Mouse (Mus musculus): ENCODE measurements around the gene Haus4. TPM values are rescaled to one million over a fixed set of nuclear protein-coding genes. Genes with fewer than 3 reads are reported as not detected.

Haus4 gene
- polyA plus RNA-seq, 1 experiment from 2014 or later: 58.1 TPM

DNA sequence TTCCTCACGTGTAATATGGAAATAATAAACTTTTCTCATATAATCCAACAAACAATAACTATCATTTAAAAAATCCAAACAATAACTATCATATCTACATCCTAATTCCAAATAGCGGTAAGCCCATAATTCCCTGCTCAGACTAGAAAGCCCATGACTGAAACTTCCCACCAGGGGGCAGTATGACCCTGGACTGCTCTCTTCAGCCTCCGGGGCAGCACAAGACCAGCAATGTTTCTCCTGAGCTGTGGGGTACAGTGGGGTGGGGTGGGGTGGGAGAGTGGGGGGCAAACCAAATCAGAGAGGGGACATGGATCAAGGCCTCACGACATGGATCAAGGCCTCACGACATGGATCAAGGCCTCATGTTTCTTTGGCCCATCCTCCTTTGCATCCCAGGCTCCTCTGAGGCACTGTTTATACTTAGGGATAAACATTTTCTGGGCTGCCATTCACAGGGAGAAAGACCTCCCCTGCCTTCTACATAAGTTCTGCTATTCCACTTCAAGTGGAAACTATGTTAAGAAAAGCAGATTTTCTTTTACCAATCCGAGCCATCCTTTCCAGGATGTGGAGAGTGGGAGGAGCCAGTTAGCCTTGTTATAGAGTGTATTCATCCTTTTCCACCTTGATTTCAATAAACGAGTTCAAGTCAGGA lies 29.4 kb upstream of the Haus4 start:
- Histone ChIP-seq H3K4me3 (replicated peaks) (no peak overlapping the region), H3K4me2 (no peak overlapping the region), H3K36me3 (peaks cover 51% of the 10 kb centered on the region), H3K9me3 (no peaks in the 10 kb centered on the region), H3K4me1 (replicated peaks) (no peaks in the 10 kb centered on the region), H3K27ac (no peak overlapping the region), H3K9ac (replicated peaks) (no peak overlapping the region), H3K27me3 (no peaks in the 10 kb centered on the region)
- ATAC-seq (ENCODE audit: insufficient number of reproducible peaks, insufficient read depth, low FRiP score, low TSS enrichment, low read depth): no peak
- WGBS: 51% methylated on average over 7 of the region's 7 CpGs

GRCm38 (mm10) chr14:54582536-54582935 lies 28.1 kb upstream of the Haus4 start:
- no peak for ATAC-seq (ENCODE audit: insufficient number of reproducible peaks, insufficient read depth, low FRiP score, low TSS enrichment, low read depth)
- WGBS: 90% methylated on average over 9 of the region's 9 CpGs
- H3K9ac ChIP-seq (replicated peaks): no peak overlapping the region
- H3K9me3 ChIP-seq: no peaks in the 10 kb centered on the region
- H3K4me2 ChIP-seq: no peak overlapping the region
- H3K36me3 ChIP-seq: peaks cover 49% of the 10 kb centered on the region
- no peak overlapping the region for H3K4me3 ChIP-seq (replicated peaks)
- H3K27me3 ChIP-seq: no peaks in the 10 kb centered on the region
- no peak overlapping the region for H3K27ac ChIP-seq
- 0 out of 2 replicates have a peak, but pooled peaks cover 6% of the 10 kb centered on the region for H3K4me1 ChIP-seq (replicated peaks)

- Histone ChIP-seq H3K36me3 (peaks cover 24% of the 10 kb centered on the region), H3K27ac (no peak overlapping the region), H3K4me2 (no peak overlapping the region), H3K9me3 (no peaks in the 10 kb centered on the region), H3K4me1 (replicated peaks) (peaks cover 10% of the 10 kb centered on the region), H3K27me3 (no peaks in the 10 kb centered on the region), H3K4me3 (replicated peaks) (no peak overlapping the region), H3K9ac (replicated peaks) (no peak overlapping the region)
- 77% methylated on average over 7 of the region's 7 CpGs for WGBS
- no peak for ATAC-seq (ENCODE audit: insufficient number of reproducible peaks, insufficient read depth, low FRiP score, low TSS enrichment, low read depth)
Observed at GRCm38 (mm10) chr14:54579638-54580037, 25.2 kb upstream of the Haus4 start.

GRCm38 (mm10) chr14:54578063-54578462 lies 23.6 kb upstream of the Haus4 start:
- Histone ChIP-seq H3K4me3 (replicated peaks) (peak overlapping the region; percentile 99), H3K27ac (peak overlapping the region; percentile 96), H3K27me3 (no peaks in the 10 kb centered on the region), H3K4me2 (peak overlapping the region; percentile 85), H3K36me3 (peaks cover 25% of the 10 kb centered on the region), H3K9me3 (no peaks in the 10 kb centered on the region), H3K4me1 (replicated peaks) (peaks cover 25% of the 10 kb centered on the region), H3K9ac (replicated peaks) (peak overlapping the region; percentile 97)
- ATAC-seq (ENCODE audit: insufficient number of reproducible peaks, insufficient read depth, low FRiP score, low TSS enrichment, low read depth): no peak
- WGBS: under 1% methylated on average over 10 of the region's 10 CpGs

DNA sequence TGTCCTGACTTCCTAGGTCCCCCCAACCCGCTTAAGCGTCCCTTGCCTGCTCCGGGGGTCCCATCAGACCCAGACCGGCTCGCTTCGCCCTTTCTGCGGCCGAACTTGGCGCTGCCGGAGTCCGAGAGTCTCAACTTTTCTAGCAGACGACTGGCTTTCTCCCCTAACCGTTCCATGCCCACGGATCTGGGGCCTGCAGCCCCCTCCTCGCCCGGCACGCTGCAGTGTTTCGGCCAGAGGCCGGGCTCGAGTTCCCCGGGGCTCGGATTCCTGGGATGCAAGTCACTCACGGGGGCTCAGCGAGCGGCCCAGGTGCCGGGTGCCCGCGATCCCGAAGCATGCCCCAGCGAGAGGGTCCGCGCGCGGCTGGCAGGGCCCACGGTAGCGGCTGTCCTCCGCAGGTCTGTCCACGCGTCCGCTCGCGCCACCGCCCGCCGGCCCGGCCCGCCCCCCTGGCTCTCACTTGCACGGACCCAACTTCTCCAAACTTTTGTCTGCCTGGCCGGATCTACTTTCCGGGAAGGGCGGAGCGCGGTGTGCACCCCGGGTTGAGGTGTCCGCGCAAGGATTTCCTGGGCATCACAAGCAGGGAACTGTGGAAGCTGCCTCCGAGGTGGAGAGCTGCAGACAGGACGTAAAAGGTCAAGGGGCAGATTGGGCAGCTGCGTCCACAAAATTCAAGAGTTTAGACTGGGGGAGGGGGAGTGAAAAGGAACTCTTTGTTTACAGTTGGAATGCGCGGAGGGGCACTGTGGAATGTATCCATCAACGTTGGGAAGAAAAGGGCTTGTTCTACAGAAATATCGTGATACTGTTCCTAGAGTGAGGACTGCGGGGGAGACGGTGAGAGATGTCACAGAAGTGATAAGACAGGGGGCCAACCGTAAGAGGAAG lies 22.9 kb upstream of the Haus4 start, which contains the start of gene Ajuba:
Gene Ajuba, minus strand, starts transcription at position 470 of the 894 bp plus-strand sequence.
- H3K4me1 ChIP-seq (replicated peaks): peaks cover 33% of the 10 kb centered on the region
- under 1% methylated on average over 66 of the region's 66 CpGs for WGBS
- H3K9me3 ChIP-seq: no peaks in the 10 kb centered on the region
- peak within 1 kb of the TSS; percentile 96 for H3K27ac ChIP-seq
- H3K36me3 ChIP-seq: peaks cover 23% of the 10 kb centered on the region
- H3K4me2 ChIP-seq: peak within 1 kb of the TSS; percentile 85
- no peaks in the 10 kb centered on the region for H3K27me3 ChIP-seq
- peak within 1 kb of the TSS; percentile 99 for H3K4me3 ChIP-seq (replicated peaks)
- H3K9ac ChIP-seq (replicated peaks): peak within 1 kb of the TSS; percentile 97
- ATAC-seq (ENCODE audit: insufficient number of reproducible peaks, insufficient read depth, low FRiP score, low TSS enrichment, low read depth): peak; percentile 54

DNA sequence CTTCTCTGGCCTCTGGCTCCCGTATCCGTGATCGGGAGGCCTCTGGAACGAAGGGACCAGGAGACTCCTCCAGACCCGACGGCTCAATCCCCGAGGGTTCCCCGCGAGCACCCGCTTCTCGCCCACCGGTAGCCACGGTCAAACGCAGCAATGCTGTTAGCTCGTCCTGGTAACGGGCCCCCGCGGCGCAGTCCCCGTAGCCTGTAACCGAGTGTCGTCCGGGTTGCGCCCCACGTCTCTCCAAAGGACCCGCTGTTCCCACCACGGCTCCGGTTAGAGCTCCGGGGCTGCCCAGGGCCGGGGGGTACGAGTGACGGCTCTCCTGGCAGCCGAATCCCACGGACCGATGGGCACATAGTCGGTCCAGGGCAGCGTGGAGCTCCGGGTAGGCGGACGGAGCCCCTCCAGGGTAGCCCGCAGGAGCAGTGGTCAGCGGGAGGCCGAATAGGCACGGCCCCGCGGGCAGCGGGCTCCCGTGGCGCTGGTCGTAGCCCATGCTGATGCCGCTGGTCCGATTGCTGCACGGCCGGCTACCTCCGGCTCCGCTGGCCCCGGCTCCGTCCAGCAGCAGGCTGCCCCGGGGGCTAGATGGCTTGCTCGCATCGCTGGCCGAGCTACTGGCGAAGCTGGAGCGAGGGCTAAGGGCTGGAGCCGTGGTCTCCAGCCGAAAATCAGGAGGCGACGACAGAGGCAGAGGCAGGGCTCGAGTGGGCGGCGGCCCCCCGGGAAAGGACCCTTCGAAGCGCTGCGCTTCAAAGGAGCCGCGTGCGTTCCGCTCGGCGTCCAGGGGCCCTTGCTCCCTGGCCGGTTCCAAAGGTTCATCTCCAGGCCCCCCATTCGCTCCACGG lies 22.0 kb upstream of the Haus4 start:
- peak overlapping the region; percentile 99 for H3K4me3 ChIP-seq (replicated peaks)
- H3K9ac ChIP-seq (replicated peaks): peak overlapping the region; percentile 97
- H3K27me3 ChIP-seq: no peaks in the 10 kb centered on the region
- H3K4me2 ChIP-seq: peak overlapping the region; percentile 85
- under 1% methylated on average over 84 of the region's 84 CpGs for WGBS
- H3K9me3 ChIP-seq: no peaks in the 10 kb centered on the region
- H3K4me1 ChIP-seq (replicated peaks): peaks cover 36% of the 10 kb centered on the region
- no peak for ATAC-seq (ENCODE audit: insufficient number of reproducible peaks, insufficient read depth, low FRiP score, low TSS enrichment, low read depth)
- peak overlapping the region; percentile 96 for H3K27ac ChIP-seq
- H3K36me3 ChIP-seq: peaks cover 28% of the 10 kb centered on the region

DNA sequence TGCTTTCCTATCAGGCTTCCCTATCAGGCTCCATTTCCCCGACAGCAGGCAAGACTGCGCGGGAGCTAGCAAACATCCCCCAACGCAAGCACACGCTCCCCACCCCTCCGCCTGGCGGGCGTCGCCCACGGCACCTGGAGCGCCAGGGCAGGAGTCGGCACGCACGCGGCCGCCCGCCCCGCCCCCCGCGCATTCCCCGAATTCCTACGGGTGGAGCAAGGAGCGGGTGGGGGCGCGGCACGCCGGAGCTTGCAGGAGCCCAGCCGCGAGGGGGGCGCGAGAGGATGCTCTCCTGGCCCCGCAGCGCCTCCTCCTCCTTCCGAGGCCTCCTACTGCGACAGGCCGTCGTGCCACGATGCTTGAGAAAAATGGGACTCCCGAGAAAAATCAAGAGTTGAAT lies 21.2 kb upstream of the Haus4 start:
- Histone ChIP-seq H3K9ac (replicated peaks) (peak overlapping the region; percentile 97), H3K27me3 (no peaks in the 10 kb centered on the region), H3K36me3 (peaks cover 36% of the 10 kb centered on the region), H3K4me2 (peak overlapping the region; percentile 85), H3K4me3 (replicated peaks) (peak overlapping the region; percentile 99), H3K4me1 (replicated peaks) (peaks cover 36% of the 10 kb centered on the region), H3K9me3 (no peaks in the 10 kb centered on the region), H3K27ac (peak overlapping the region; percentile 96)
- peak; percentile 23; the same call in 1 of the 2 replicates for ATAC-seq (ENCODE audit: insufficient number of reproducible peaks, insufficient read depth, low FRiP score, low TSS enrichment, low read depth)
- WGBS: under 1% methylated on average over 39 of the region's 39 CpGs

GRCm38 (mm10) chr14:54575031-54575430 lies 20.6 kb upstream of the Haus4 start:
- peak overlapping the region; percentile 85 for H3K4me2 ChIP-seq
- no peak for ATAC-seq (ENCODE audit: insufficient number of reproducible peaks, insufficient read depth, low FRiP score, low TSS enrichment, low read depth)
- peak overlapping the region; percentile 99 for H3K4me3 ChIP-seq (replicated peaks)
- H3K27me3 ChIP-seq: no peaks in the 10 kb centered on the region
- peaks cover 36% of the 10 kb centered on the region for H3K4me1 ChIP-seq (replicated peaks)
- peak overlapping the region; percentile 76 for H3K27ac ChIP-seq
- H3K9me3 ChIP-seq: no peaks in the 10 kb centered on the region
- peaks cover 41% of the 10 kb centered on the region for H3K36me3 ChIP-seq
- H3K9ac ChIP-seq (replicated peaks): peak overlapping the region; percentile 97
- WGBS: 4% methylated on average over 8 of the region's 8 CpGs

- Histone ChIP-seq H3K4me1 (replicated peaks) (peaks cover 36% of the 10 kb centered on the region), H3K9ac (replicated peaks) (peak overlapping the region; percentile 97), H3K4me3 (replicated peaks) (peak overlapping the region; percentile 99), H3K4me2 (peak overlapping the region; percentile 85), H3K27ac (peak overlapping the region; percentile 76), H3K27me3 (no peaks in the 10 kb centered on the region), H3K36me3 (peaks cover 49% of the 10 kb centered on the region), H3K9me3 (no peaks in the 10 kb centered on the region)
- 21% methylated on average over 4 of the region's 4 CpGs for WGBS
- ATAC-seq (ENCODE audit: insufficient number of reproducible peaks, insufficient read depth, low FRiP score, low TSS enrichment, low read depth): no peak
Observed at GRCm38 (mm10) chr14:54574253-54574652, 19.8 kb upstream of the Haus4 start.

DNA sequence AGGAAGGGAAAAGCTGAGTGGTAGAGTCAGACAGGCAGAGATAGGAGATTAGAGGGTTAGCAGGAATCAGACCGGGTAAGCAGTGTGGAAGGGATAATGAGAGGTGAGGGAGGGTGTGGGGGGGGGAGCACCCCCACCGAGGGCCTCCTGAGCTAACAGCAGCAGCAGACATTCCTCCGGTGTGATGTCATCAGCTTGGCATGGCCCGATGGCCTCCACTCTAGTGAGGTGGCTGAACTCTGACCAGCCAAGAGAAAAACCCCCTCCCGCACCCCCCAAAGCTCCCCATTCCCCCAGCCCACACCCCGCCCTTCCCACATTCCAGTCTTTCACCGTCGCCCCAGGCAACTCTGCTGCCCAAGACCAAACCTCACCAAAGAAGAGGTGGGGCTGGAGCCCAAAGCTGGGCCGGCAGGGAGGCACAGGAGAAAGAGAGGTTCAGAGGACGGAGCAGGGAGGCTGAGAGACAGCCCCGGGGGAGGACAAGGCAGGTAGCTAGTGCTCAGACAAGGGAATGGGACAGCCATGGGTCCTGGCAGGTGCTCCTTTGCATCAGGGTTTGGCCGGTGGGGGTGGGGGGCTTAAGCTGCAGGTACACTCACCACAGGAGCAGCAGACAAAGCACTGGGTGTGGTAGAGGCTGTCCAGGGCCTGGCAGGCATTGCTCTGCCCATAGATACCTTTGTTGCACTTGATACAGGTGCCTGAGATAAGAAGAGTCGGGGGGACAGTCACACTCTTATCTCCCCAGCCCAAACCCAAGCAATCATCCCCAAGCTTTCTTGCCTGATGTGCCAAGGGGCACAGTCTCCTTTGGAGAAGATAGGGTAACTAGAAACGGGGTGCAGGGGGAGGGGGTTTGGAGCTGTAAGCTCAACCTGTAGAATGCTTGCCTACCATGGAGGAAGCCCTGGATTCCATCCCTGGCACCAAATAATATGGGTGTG lies 18.6 kb upstream of the Haus4 start:
- Histone ChIP-seq H3K9ac (replicated peaks) (peak overlapping the region; percentile 97), H3K36me3 (peaks cover 61% of the 10 kb centered on the region), H3K27me3 (no peaks in the 10 kb centered on the region), H3K9me3 (no peaks in the 10 kb centered on the region), H3K4me1 (replicated peaks) (peaks cover 30% of the 10 kb centered on the region), H3K4me2 (peak overlapping the region; percentile 85), H3K4me3 (replicated peaks) (peak overlapping the region; percentile 99), H3K27ac (peak overlapping the region; percentile 76)
- ATAC-seq (ENCODE audit: insufficient number of reproducible peaks, insufficient read depth, low FRiP score, low TSS enrichment, low read depth): peak; percentile 16; the same call in 1 of the 2 replicates
- 15% methylated on average over 14 of the region's 14 CpGs for WGBS

Measured in limb, embryonic 12.5 days (tissue).